Mouse (Mus musculus) forebrain, embryonic 11.5 days (tissue): ENCODE measurements at regions not wholly inside any gene's neighbourhood (a gene's known extent, or its start where the extent isn't known, plus 50 kb on each side); places are given as distances from the start of the nearest gene placed in this dataset.

Source experiments
- ATAC-seq: fragments of 200-750 bp; cut with Nextera tagmentation; replicated peaks from 2 replicates; pipeline ENCODE4 v1.8.0; 2017; ENCODE audit warnings: moderate TSS enrichment; ENCODE audit not compliant: low FRiP score
- DNase-seq: peaks from one replicate; pipeline ENCODE4 v3.0.0-alpha.2; 2017; ENCODE audit warnings: low spot score
- H3K27ac ChIP-seq: fragments of 300-500 bp; sonication (generic); 2 replicates; pipeline ENCODE4 v1.5.1; 2014; ENCODE audit warnings: low read depth, low read length
- H3K27me3 ChIP-seq: fragments of 300-500 bp; sonication (generic); 2 replicates; pipeline ENCODE4 v1.6.1; 2014; ENCODE audit warnings: mild to moderate bottlenecking, low read length, mixed read lengths; ENCODE audit not compliant: control insufficient read depth, insufficient read depth
- H3K36me3 ChIP-seq: fragments of 300-500 bp; sonication (generic); 2 replicates; pipeline ENCODE4 v1.6.1; 2014; ENCODE audit warnings: mild to moderate bottlenecking, low read length, moderate library complexity, mixed read lengths; ENCODE audit not compliant: control insufficient read depth, insufficient read depth
- H3K4me1 ChIP-seq: fragments of 300-500 bp; sonication (generic); replicated peaks from 2 replicates; pipeline ENCODE4 v1.6.1; 2014; ENCODE audit warnings: low read length, mixed read lengths; ENCODE audit not compliant: control insufficient read depth, insufficient read depth
- H3K4me2 ChIP-seq: fragments of 300-500 bp; sonication (generic); 2 replicates; pipeline ENCODE4 v1.6.1; 2014; ENCODE audit warnings: low read depth, mild to moderate bottlenecking, low read length, moderate library complexity, mixed read lengths; ENCODE audit not compliant: severe bottlenecking
- H3K4me3 ChIP-seq: fragments of 300-500 bp; sonication (generic); 2 replicates; pipeline ENCODE4 v1.5.1; 2014; ENCODE audit warnings: low read depth, low read length
- H3K9ac ChIP-seq: fragments of 300-500 bp; sonication (generic); 2 replicates; pipeline ENCODE4 v1.6.1; 2014; ENCODE audit warnings: low read length
- H3K9me3 ChIP-seq: fragments of 300-500 bp; sonication (generic); 2 replicates; pipeline ENCODE4 v1.6.1; 2016; ENCODE audit warnings: low read length, mixed read lengths; ENCODE audit not compliant: control insufficient read depth
- WGBS: fragments of 180-500 bp; shearing (Covaris S2); extraction: QIAGEN DNeasy Blood & Tissue Kit; methylation state at CpG from one replicate; pipeline ENCODE4 v1.1.7; 2014; 5-methylcytosine and 5-hydroxymethylcytosine counted together

GRCm38 (mm10) chr15:59746290-59746689 is 270.1 kb downstream of the 4933412E24Rik start:
- H3K27me3 ChIP-seq, result no peaks in the 10 kb centered on the region
- no peaks in the 10 kb centered on the region for H3K36me3 ChIP-seq
- H3K27ac ChIP-seq, result no peak overlapping the region
- no peaks in the 10 kb centered on the region for H3K4me1 ChIP-seq
- H3K9ac ChIP-seq, result no peak overlapping the region
- H3K9me3 ChIP-seq, result no peaks in the 10 kb centered on the region
- no peak for ATAC-seq
- DNase-seq, result no peak
- WGBS, result 61% methylated on average over 9 of the region's 9 CpGs
- no peak overlapping the region for H3K4me2 ChIP-seq
- H3K4me3 ChIP-seq, result no peak overlapping the region

GRCm38 (mm10) chr15:59744411-59744931 is 271.9 kb downstream of the 4933412E24Rik start:
- DNase-seq (no peak), ATAC-seq (no peak)
- 69% methylated on average over 5 of the region's 5 CpGs for WGBS
- H3K36me3 ChIP-seq, result no peaks in the 10 kb centered on the region
- no peaks in the 10 kb centered on the region for H3K9me3 ChIP-seq
- H3K9ac ChIP-seq, result no peak overlapping the region
- no peak overlapping the region for H3K27ac ChIP-seq
- H3K27me3 ChIP-seq, result no peaks in the 10 kb centered on the region
- H3K4me2 ChIP-seq, result no peak overlapping the region
- H3K4me3 ChIP-seq, result no peak overlapping the region
- no peaks in the 10 kb centered on the region for H3K4me1 ChIP-seq

- H3K4me3 ChIP-seq, result no peak overlapping the region
- ATAC-seq (no peak), DNase-seq (no peak)
- H3K4me1 ChIP-seq, result no peaks in the 10 kb centered on the region
- WGBS, result 85% methylated on average over 5 of the region's 5 CpGs
- H3K27ac ChIP-seq, result no peak overlapping the region
- H3K27me3 ChIP-seq, result no peaks in the 10 kb centered on the region
- H3K36me3 ChIP-seq, result no peaks in the 10 kb centered on the region
- no peak overlapping the region for H3K4me2 ChIP-seq
- no peak overlapping the region for H3K9ac ChIP-seq
- no peaks in the 10 kb centered on the region for H3K9me3 ChIP-seq
These were observed 277.2 kb downstream of the 4933412E24Rik start for GRCm38 (mm10) chr15:59739197-59739596.

GRCm38 (mm10) chr15:59737247-59737646 is 279.2 kb downstream of the 4933412E24Rik start:
- H3K27me3 ChIP-seq, result no peaks in the 10 kb centered on the region
- H3K9ac ChIP-seq, result no peak overlapping the region
- H3K27ac ChIP-seq, result no peak overlapping the region
- 94% methylated on average over 4 of the region's 4 CpGs for WGBS
- H3K36me3 ChIP-seq, result no peaks in the 10 kb centered on the region
- H3K4me2 ChIP-seq, result no peak overlapping the region
- no peaks in the 10 kb centered on the region for H3K9me3 ChIP-seq
- DNase-seq (no peak), ATAC-seq (no peak)
- H3K4me1 ChIP-seq, result no peaks in the 10 kb centered on the region
- no peak overlapping the region for H3K4me3 ChIP-seq

- H3K9ac ChIP-seq, result no peak overlapping the region
- ATAC-seq (no peak), DNase-seq (no peak)
- no peaks in the 10 kb centered on the region for H3K9me3 ChIP-seq
- H3K27ac ChIP-seq, result no peak overlapping the region
- H3K4me2 ChIP-seq, result no peak overlapping the region
- H3K4me3 ChIP-seq, result no peak overlapping the region
- 64% methylated on average over 1 of the region's 1 CpGs for WGBS
- no peaks in the 10 kb centered on the region for H3K4me1 ChIP-seq
- no peaks in the 10 kb centered on the region for H3K27me3 ChIP-seq
- no peaks in the 10 kb centered on the region for H3K36me3 ChIP-seq
These were observed 282.0 kb downstream of the 4933412E24Rik start for GRCm38 (mm10) chr15:59734376-59734775.

- H3K36me3 ChIP-seq, result no peaks in the 10 kb centered on the region
- H3K4me3 ChIP-seq, result no peak overlapping the region
- H3K9ac ChIP-seq, result no peak overlapping the region
- no peaks in the 10 kb centered on the region for H3K27me3 ChIP-seq
- WGBS, result 90% methylated on average over 3 of the region's 3 CpGs
- no peak overlapping the region for H3K27ac ChIP-seq
- ATAC-seq, result no peak
- H3K4me1 ChIP-seq, result no peaks in the 10 kb centered on the region
- H3K9me3 ChIP-seq, result no peaks in the 10 kb centered on the region
- no peak overlapping the region for H3K4me2 ChIP-seq
- no peak for DNase-seq
These were observed 282.5 kb downstream of the 4933412E24Rik start for GRCm38 (mm10) chr15:59733932-59734331.

- DNase-seq (no peak), ATAC-seq (no peak)
- Histone ChIP-seq H3K9me3 (no peaks in the 10 kb centered on the region), H3K4me1 (no peaks in the 10 kb centered on the region), H3K27ac (no peak overlapping the region), H3K36me3 (no peaks in the 10 kb centered on the region), H3K9ac (no peak overlapping the region), H3K27me3 (no peaks in the 10 kb centered on the region), H3K4me3 (no peak overlapping the region), H3K4me2 (no peak overlapping the region)
- WGBS, result 78% methylated on average over 12 of the region's 12 CpGs
These were observed 283.2 kb downstream of the 4933412E24Rik start for GRCm38 (mm10) chr15:59733031-59733810.

GRCm38 (mm10) chr15:59731129-59731528 is 285.3 kb downstream of the 4933412E24Rik start:
- H3K9me3 ChIP-seq, result no peaks in the 10 kb centered on the region
- DNase-seq, result no peak
- H3K9ac ChIP-seq, result no peak overlapping the region
- H3K4me1 ChIP-seq, result no peaks in the 10 kb centered on the region
- no peak overlapping the region for H3K4me3 ChIP-seq
- H3K36me3 ChIP-seq, result no peaks in the 10 kb centered on the region
- ATAC-seq, result no peak
- no peak overlapping the region for H3K4me2 ChIP-seq
- H3K27ac ChIP-seq, result no peak overlapping the region
- 80% methylated on average over 8 of the region's 8 CpGs for WGBS
- no peaks in the 10 kb centered on the region for H3K27me3 ChIP-seq
